Mouse (Mus musculus): ENCODE measurements around the gene Med8.

GRCm38 (mm10) chr4:118359896-118360720 lies 49.0 kb upstream of the Med8 start:
- no peak for TF ChIP-seq CTCF (IDR thresholded peaks at IDR 0.05; ENCODE audit: extremely low read depth, insufficient read length, insufficient replicate concordance, low read depth, low read length)
- TF ChIP-seq POLR2A (IDR thresholded peaks at IDR 0.05; ENCODE audit: low read depth, low read length) = peak; percentile 67
